Mouse (Mus musculus) lung, adult 18-20 months (tissue): Measurements from ENCODE around the gene Gna12.

Experiments
- DNase-seq, 2 experiments: peaks; one replicate each; pipeline ENCODE4 v3.0.0; 2022; ENCODE audit warnings: mixed read lengths in 2 of 2

Gene Gna12

GRCm38 (mm10) chr5:140750925-140751324, 79.3 kb downstream of the Gna12 start:
- peak in 1 of 2 experiments; percentile 29 for DNase-seq

- DNase-seq: peak; percentile 77
Measured at GRCm38 (mm10) chr5:140749062-140749875, 81.0 kb downstream of the Gna12 start.

GRCm38 (mm10) chr5:140748425-140748824, 81.8 kb downstream of the Gna12 start:
- DNase-seq: peak; percentile 32 to 37

- DNase-seq: no peak
Measured at GRCm38 (mm10) chr5:140743706-140744131, 86.5 kb downstream of the Gna12 start.

- DNase-seq: no peak
Measured at GRCm38 (mm10) chr5:140741877-140742276, 88.4 kb downstream of the Gna12 start.

- no peak for DNase-seq
Measured at GRCm38 (mm10) chr5:140741040-140741439, 89.2 kb downstream of the Gna12 start.

- peak in 1 of 2 experiments; percentile 35 for DNase-seq
Measured at GRCm38 (mm10) chr5:140739813-140740212, 90.4 kb downstream of the Gna12 start.

- DNase-seq: no peak
Measured at GRCm38 (mm10) chr5:140736166-140736565, 94.1 kb downstream of the Gna12 start.

GRCm38 (mm10) chr5:140735297-140735696, 94.9 kb downstream of the Gna12 start:
- DNase-seq: peak; percentile 75 to 76

GRCm38 (mm10) chr5:140733336-140733735, 96.9 kb downstream of the Gna12 start:
- DNase-seq: peak in 1 of 2 experiments; percentile 32

GRCm38 (mm10) chr5:140732195-140732594, 98.0 kb downstream of the Gna12 start:
- no peak for DNase-seq

GRCm38 (mm10) chr5:140731040-140731797, 99.0 kb downstream of the Gna12 start:
- DNase-seq: no peak

GRCm38 (mm10) chr5:140726946-140727740, 103.1 kb downstream of the Gna12 start:
- no peak for DNase-seq

- no peak for DNase-seq
Measured at GRCm38 (mm10) chr5:140726062-140726839, 104.0 kb downstream of the Gna12 start.

GRCm38 (mm10) chr5:140723822-140724221, 106.4 kb downstream of the Gna12 start, which contains the start of gene Amz1:
Gene Amz1 (plus strand): TSS chr5:140724127.
- DNase-seq: no peak

- DNase-seq: no peak
Measured at GRCm38 (mm10) chr5:140722121-140722520, 108.1 kb downstream of the Gna12 start.

- no peak for DNase-seq
Measured at GRCm38 (mm10) chr5:140720773-140721172, 109.5 kb downstream of the Gna12 start.

- no peak for DNase-seq
Measured at GRCm38 (mm10) chr5:140711040-140711439, 119.2 kb downstream of the Gna12 start.

- DNase-seq: no peak
Measured at GRCm38 (mm10) chr5:140710315-140710714, 119.9 kb downstream of the Gna12 start.
